In the genomic region with DNA sequence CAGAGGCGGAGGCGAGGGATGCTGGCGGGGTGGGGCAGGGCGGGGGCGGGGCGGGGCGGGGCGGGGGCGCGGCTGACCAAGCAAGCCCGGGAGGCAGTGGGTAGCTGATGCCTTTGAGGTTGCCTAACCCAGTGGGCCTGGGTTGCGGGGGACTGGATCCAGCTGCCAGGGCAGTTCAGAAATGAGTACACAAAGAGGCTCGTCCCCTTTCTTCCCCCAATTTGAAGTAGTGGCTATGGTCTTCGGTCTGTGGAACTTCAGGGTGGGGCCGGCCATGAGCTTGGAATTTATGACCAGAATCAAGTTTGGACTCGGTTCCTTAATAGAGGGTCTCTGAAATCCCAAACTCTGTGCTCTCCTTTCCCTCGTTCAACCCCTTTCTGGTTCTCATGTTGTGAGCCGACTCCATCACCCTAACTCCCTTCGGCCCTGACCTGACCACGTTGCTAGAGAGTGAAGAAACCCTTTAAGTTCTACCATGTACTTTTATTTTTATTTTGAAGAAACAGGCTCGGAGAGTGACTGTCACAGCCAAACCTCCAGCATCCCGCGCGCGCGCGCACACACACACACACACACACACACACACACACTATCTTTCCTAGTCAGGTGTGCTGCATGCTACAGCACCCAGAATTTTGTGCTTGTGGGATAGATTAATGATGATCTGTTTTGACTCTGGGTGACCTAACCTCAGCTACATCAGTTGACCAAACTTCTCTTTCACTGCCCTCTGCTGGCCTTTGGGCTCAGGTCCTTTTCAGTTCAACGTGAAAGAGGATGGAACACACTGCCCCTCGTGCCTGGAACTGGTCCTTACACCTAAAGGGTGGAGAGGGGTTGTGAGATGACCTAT, we compare ENCODE assay signal across 8 mouse cellular contexts. TPM values are rescaled to one million over a fixed set of nuclear protein-coding genes. Genes with fewer than 3 reads are reported as not detected.
DNase-seq lines count a peak whose midpoint lies in the region; ATAC-seq and TF ChIP-seq lines count a peak whose summit lies in the region.

No protein-coding gene starts in this region.

- no peaks in the 10 kb centered on the region for H3K36me3 ChIP-seq in forebrain, postnatal 0 days (ENCODE audit: insufficient read depth)
- H3K36me3 ChIP-seq in lung, postnatal 0 days (ENCODE audit: insufficient read depth, low read length) = no peaks in the 10 kb centered on the region

- no peaks in the 10 kb centered on the region for H3K27me3 ChIP-seq in cerebellum, adult 2 months (ENCODE audit: control insufficient read depth, insufficient read depth, low read length)
- H3K27me3 ChIP-seq in forebrain, postnatal 0 days (ENCODE audit: insufficient read depth, low read length) = no peaks in the 10 kb centered on the region
- no peaks in the 10 kb centered on the region for H3K27me3 ChIP-seq in lung, postnatal 0 days (replicated peaks; ENCODE audit: insufficient read depth, low read length)

- peak overlapping the region; percentile 58 for H3K9ac ChIP-seq in forebrain, postnatal 0 days
- H3K9ac ChIP-seq in lung, postnatal 0 days (replicated peaks; ENCODE audit: low read depth) = no peak overlapping the region; the same call in 1 of the 2 replicates

- H3K9me3 ChIP-seq in forebrain, postnatal 0 days (ENCODE audit: low read length) = no peaks in the 10 kb centered on the region
- H3K9me3 ChIP-seq in lung, postnatal 0 days (ENCODE audit: low read length) = no peaks in the 10 kb centered on the region

- peak; percentile 67 for ATAC-seq in forebrain, postnatal 0 days
- ATAC-seq in lung, postnatal 0 days = peak; percentile 79

- TF ChIP-seq CTCF in cerebellum, adult 2 months (IDR thresholded peaks at IDR 0.05; ENCODE audit: borderline replicate concordance, insufficient read depth, low read depth, low read length) = peak; percentile 98
- peak; percentile 91 for TF ChIP-seq CTCF in forebrain, postnatal 0 days (IDR thresholded peaks at IDR 0.05; ENCODE audit: low read depth)
- TF ChIP-seq CTCF in layer of hippocampus, adult 2 months (conservative IDR thresholded peaks at IDR 0.05) = peak; percentile 88
- TF ChIP-seq CTCF in lung, postnatal 0 days (IDR thresholded peaks at IDR 0.05) = peak; percentile 99

- TF ChIP-seq EP300 in lung, postnatal 0 days (IDR thresholded peaks at IDR 0.05) = 0 out of 2 replicates have a peak, but pooled peaks have one; percentile 0

- WGBS in cerebellum, adult 2 months = 4% methylated on average over 20 of the region's 29 CpGs
- WGBS in forebrain, postnatal 0 days = 9% methylated on average over 19 of the region's 29 CpGs
- WGBS in lung, postnatal 0 days = 2% methylated on average over 21 of the region's 29 CpGs

- H3K4me3 ChIP-seq in cerebellum, adult 2 months (replicated peaks; ENCODE audit: insufficient read depth, low read depth, low read length) = peak overlapping the region; percentile 65
- peak overlapping the region; percentile 50 for H3K4me3 ChIP-seq in forebrain, postnatal 0 days (ENCODE audit: low read depth, low read length)
- H3K4me3 ChIP-seq in layer of hippocampus, adult 2 months = peak overlapping the region; percentile 62
- peak overlapping the region; percentile 50 for H3K4me3 ChIP-seq in lung, postnatal 0 days (ENCODE audit: low read depth, low read length)

- TF ChIP-seq POLR2A in cerebellum, adult 2 months (IDR thresholded peaks at IDR 0.05; ENCODE audit: borderline replicate concordance, insufficient read depth, low read length) = no peak

- intact Hi-C loops in heart, postnatal 36 days (cut with DNase I) = loop anchor here (1.0 to 2.0 kb wide), 2 partner anchors 56 to 148 kb away; no protein-coding TSS in a partner anchor

- H3K4me1 ChIP-seq in cerebellum, adult 2 months (ENCODE audit: control insufficient read depth, insufficient read depth, low read length) = no peaks in the 10 kb centered on the region; the same call in 1 of the 2 replicates
- H3K4me1 ChIP-seq in forebrain, postnatal 0 days (ENCODE audit: insufficient read depth) = no peaks in the 10 kb centered on the region
- peaks cover under 1% of the 10 kb centered on the region; the same call in 1 of the 2 replicates for H3K4me1 ChIP-seq in lung, postnatal 0 days (ENCODE audit: insufficient read depth, low read depth, low read length)

- peak overlapping the region; percentile 74 for H3K4me2 ChIP-seq in forebrain, postnatal 0 days (ENCODE audit: low read depth)
- peak overlapping the region; percentile 60 for H3K4me2 ChIP-seq in lung, postnatal 0 days (replicated peaks; ENCODE audit: low read depth, low read length)

- H3K27ac ChIP-seq in cerebellum, adult 2 months (ENCODE audit: insufficient read depth, low read length) = no peak overlapping the region
- H3K27ac ChIP-seq in forebrain, postnatal 0 days (ENCODE audit: low read depth, low read length) = no peak overlapping the region
- H3K27ac ChIP-seq in layer of hippocampus, adult 2 months = peak overlapping the region; percentile 6; the same call in 1 of the 2 replicates
- peak overlapping the region; percentile 88 for H3K27ac ChIP-seq in lung, postnatal 0 days (ENCODE audit: low read length)

- peak; percentile 86 for DNase-seq in MEL-GATA-1-ER (ENCODE audit: extremely low read depth, low read depth)
- DNase-seq in cerebellum, adult 2 months = peak; percentile 78 to 81
- peak; percentile 82 for DNase-seq in forebrain, postnatal 0 days
- DNase-seq in heart, postnatal 36 days = peak; percentile 84 to 85
- peak; percentile 68 to 75 for DNase-seq in layer of hippocampus, adult 2 months (ENCODE audit: low spot score in 2 of 2)
- peak; percentile 95 for DNase-seq in lung, postnatal 0 days (ENCODE audit: low spot score)
- DNase-seq in ovary, postnatal 10 days (ENCODE audit: low spot score) = peak; percentile 63
- DNase-seq in thymus, postnatal 14 days = peak; percentile 89

RNA-seq across cellular contexts. Expression of gene Plekho2, which starts 0.8 kb away (rescaled TPM):
- 27.3 and 28.5 TPM in 2 replicates for polyA plus RNA-seq in cerebellum, adult 2 months (2012; rRNA removed)
- total RNA-seq in forebrain, postnatal 0 days (2014; rRNA removed) = 5.2 and 5.4 TPM in 2 replicates
- polyA plus RNA-seq in forebrain, postnatal 0 days (2015; fragmentation: Nextera tagmentation; extraction: Ambion mirVana) = 3.1 and 4.0 TPM in 2 replicates
- total RNA-seq in heart, postnatal 36 days (2021) = 10 to 100 TPM; 13.3 to 15.3 TPM
- 10 to 100 TPM; 12.0 to 14.5 TPM for total RNA-seq in layer of hippocampus, adult 2 months (2021)
- 20.3 and 21.1 TPM in 2 replicates for polyA plus RNA-seq in lung, postnatal 0 days (2015; fragmentation: Nextera tagmentation; extraction: Ambion mirVana)

RNA-seq across cellular contexts. Expression of gene Pif1, which starts 6.3 kb away (rescaled TPM):
- 0.11 and 0.14 TPM in 2 replicates for polyA plus RNA-seq in cerebellum, adult 2 months (2012; rRNA removed)
- 1.5 and 3.7 TPM in 2 replicates for total RNA-seq in forebrain, postnatal 0 days (2014; rRNA removed)
- 0.75 and 1.0 TPM in 2 replicates for polyA plus RNA-seq in forebrain, postnatal 0 days (2015; fragmentation: Nextera tagmentation; extraction: Ambion mirVana)
- total RNA-seq in heart, postnatal 36 days (2021) = under 1 TPM; 0.30 to 0.61 TPM
- under 1 TPM; 0.17 to 0.38 TPM for total RNA-seq in layer of hippocampus, adult 2 months (2021)
- polyA plus RNA-seq in lung, postnatal 0 days (2015; fragmentation: Nextera tagmentation; extraction: Ambion mirVana) = 0.56 and 0.87 TPM in 2 replicates

RNA-seq across cellular contexts. Expression of gene Rbpms2, which starts 48.8 kb away (rescaled TPM):
- 8.8 and 10.7 TPM in 2 replicates for polyA plus RNA-seq in cerebellum, adult 2 months (2012; rRNA removed)
- 1.6 and 2.4 TPM in 2 replicates for total RNA-seq in forebrain, postnatal 0 days (2014; rRNA removed)
- polyA plus RNA-seq in forebrain, postnatal 0 days (2015; fragmentation: Nextera tagmentation; extraction: Ambion mirVana) = 2.8 and 3.3 TPM in 2 replicates
- 10 to 100 TPM; 35.7 to 37.9 TPM for total RNA-seq in heart, postnatal 36 days (2021)
- total RNA-seq in layer of hippocampus, adult 2 months (2021) = 1 to 10 TPM; 2.1 to 2.8 TPM
- polyA plus RNA-seq in lung, postnatal 0 days (2015; fragmentation: Nextera tagmentation; extraction: Ambion mirVana) = 6.1 and 6.5 TPM in 2 replicates

Comparison
In these comparisons a context has a peak if more than half of its experiments do, and no peak if none do; other contexts are left out.
1. H3K27ac ChIP-seq: peak in layer of hippocampus, adult 2 months (single experiment) and lung, postnatal 0 days (single experiment); none in cerebellum, adult 2 months (single experiment) and forebrain, postnatal 0 days (single experiment).
2. RNA of gene Rbpms2, which starts 48.8 kb away (total RNA-seq): 35.7 to 37.9 TPM in heart, postnatal 36 days; 2.1 to 2.8 TPM in layer of hippocampus, adult 2 months and 1.6 to 2.4 TPM in forebrain, postnatal 0 days; every median in the first group is over 4 times any median in the second.
3. Peak in every context shown above with its lines, with median percentiles within 50 percentile points of each other: DNase-seq, H3K4me3 ChIP-seq and CTCF ChIP-seq.